ENCODE assay signal across 16 mouse cellular contexts in the genomic region with DNA sequence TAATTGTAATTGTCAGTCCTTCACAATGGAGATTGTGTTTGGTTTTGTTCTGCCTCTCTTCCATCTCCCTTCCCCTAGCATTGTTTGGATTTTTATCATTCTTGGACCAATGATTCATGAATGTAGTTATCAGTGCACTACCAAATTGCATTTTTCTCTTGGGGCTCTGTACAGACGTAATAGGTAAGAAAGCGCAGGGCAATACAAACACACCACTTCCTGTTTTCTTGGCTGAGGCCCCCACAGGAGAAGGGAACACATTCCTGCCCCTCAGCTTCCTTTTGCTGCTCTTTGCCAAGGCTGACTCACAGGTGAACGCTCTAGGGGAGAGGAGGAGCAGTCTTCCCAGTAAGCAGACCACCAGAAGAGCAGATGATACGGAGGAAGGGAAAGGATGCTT. TPM values are rescaled to one million over a fixed set of nuclear protein-coding genes. Genes with fewer than 3 reads are reported as not detected.
DNase-seq lines count a peak whose midpoint lies in the region; ATAC-seq lines count a peak whose summit lies in the region.
"Had no signal": no experiment of that assay in that cellular context is flagged by ENCODE, and none has a peak within 500 bp of the region (broad histone marks: within the 10 kb centered on the region; RNA-seq: fewer than 3 reads in every experiment).

No protein-coding gene starts in this region.

- no peaks in the 10 kb centered on the region for H3K27me3 ChIP-seq in heart, embryonic 16.5 days (ENCODE audit: control insufficient read depth, insufficient read depth, low read length)
- H3K27me3 ChIP-seq in forebrain, embryonic 11.5 days (ENCODE audit: control insufficient read depth, insufficient read depth, low read length) = no peaks in the 10 kb centered on the region
- H3K27me3 ChIP-seq: heart, embryonic 15.5 days; limb, embryonic 15.5 days had no signal

- DNase-seq in heart, postnatal 4 days = no peak
- DNase-seq in CD4-positive helper T cell, adult 2 months (ENCODE audit: low read depth, low spot score) = peak; percentile 23
- peak; percentile 90 for DNase-seq in Muller cell, postnatal 12 days (ENCODE audit: inconsistent ontology term)
- DNase-seq in forebrain, embryonic 11.5 days (ENCODE audit: low spot score) = no peak
- DNase-seq in adrenal gland, postnatal 25 days = no peak
- DNase-seq: adrenal gland, adult 2 months; cerebellum, adult 11 months; cerebellum, postnatal 36 days; gastrocnemius, postnatal 25 days; layer of hippocampus, postnatal 36 days; liver, postnatal 0 days; thymus, postnatal 4 days had no signal

- H3K9ac ChIP-seq in heart, embryonic 16.5 days (ENCODE audit: low read length) = no peak overlapping the region
- no peak overlapping the region for H3K9ac ChIP-seq in forebrain, embryonic 11.5 days (ENCODE audit: low read length)
- H3K9ac ChIP-seq: heart, embryonic 15.5 days; limb, embryonic 15.5 days; liver, postnatal 0 days had no signal

- H3K4me1 ChIP-seq in heart, embryonic 16.5 days (ENCODE audit: control insufficient read depth, insufficient read depth, low read length) = peaks cover 4% of the 10 kb centered on the region; the same call in 1 of the 2 replicates
- no peaks in the 10 kb centered on the region for H3K4me1 ChIP-seq in forebrain, embryonic 11.5 days (replicated peaks; ENCODE audit: control insufficient read depth, insufficient read depth, low read length)
- H3K4me1 ChIP-seq: limb, embryonic 15.5 days had no signal

- H3K27ac ChIP-seq in heart, embryonic 16.5 days (ENCODE audit: low read length) = no peak overlapping the region
- no peak overlapping the region for H3K27ac ChIP-seq in forebrain, embryonic 11.5 days (ENCODE audit: low read depth, low read length)
- H3K27ac ChIP-seq: heart, embryonic 15.5 days; limb, embryonic 15.5 days had no signal

- H3K9me3 ChIP-seq in heart, embryonic 16.5 days (replicated peaks; ENCODE audit: control insufficient read depth, low read length) = no peaks in the 10 kb centered on the region
- no peaks in the 10 kb centered on the region for H3K9me3 ChIP-seq in forebrain, embryonic 11.5 days (ENCODE audit: control insufficient read depth, low read length)
- H3K9me3 ChIP-seq: heart, embryonic 15.5 days; limb, embryonic 15.5 days had no signal

- H3K4me3 ChIP-seq in heart, embryonic 16.5 days (ENCODE audit: low read length) = no peak overlapping the region
- H3K4me3 ChIP-seq in forebrain, embryonic 11.5 days (ENCODE audit: low read depth, low read length) = no peak overlapping the region
- H3K4me3 ChIP-seq: heart, embryonic 15.5 days; limb, embryonic 15.5 days had no signal

- ATAC-seq in heart, embryonic 16.5 days (replicated peaks; ENCODE audit: extremely low read depth, insufficient read depth, low FRiP score) = peak; percentile 41
- ATAC-seq in hematopoietic stem cell, adult 5-6 weeks (replicated peaks in 1 of 2; ENCODE audit: insufficient read depth in 1 of 2, low FRiP score in 2 of 2, low TSS enrichment in 1 of 2, low read depth in 1 of 2, poor library complexity in 2 of 2, severe bottlenecking in 2 of 2) = peak; percentile 37 to 52; a peak in 2 of 4 replicates
- ATAC-seq in forebrain, embryonic 11.5 days (replicated peaks; ENCODE audit: low FRiP score) = no peak
- ATAC-seq: liver, postnatal 0 days had no signal

- WGBS in heart, embryonic 16.5 days = 35% methylated on average over 4 of the region's 4 CpGs
- 79% methylated on average over 4 of the region's 4 CpGs for WGBS in forebrain, embryonic 11.5 days

- H3K36me3 ChIP-seq in heart, embryonic 16.5 days (ENCODE audit: control insufficient read depth, insufficient read depth) = no peaks in the 10 kb centered on the region
- H3K36me3 ChIP-seq in forebrain, embryonic 11.5 days (ENCODE audit: control insufficient read depth, insufficient read depth, low read length) = no peaks in the 10 kb centered on the region
- H3K36me3 ChIP-seq: heart, embryonic 15.5 days; limb, embryonic 15.5 days had no signal

- no peak overlapping the region for H3K4me2 ChIP-seq in heart, embryonic 16.5 days (ENCODE audit: low read depth, low read length)
- no peak overlapping the region for H3K4me2 ChIP-seq in forebrain, embryonic 11.5 days (ENCODE audit: low read depth, low read length, severe bottlenecking)
- H3K4me2 ChIP-seq: heart, embryonic 15.5 days; limb, embryonic 15.5 days had no signal

RNA-seq across cellular contexts. Expression of a gene that starts 37.7 kb away (rescaled TPM):
- 6.6 TPM in 2 replicates for polyA plus RNA-seq in heart, embryonic 16.5 days (2015; fragmentation: Nextera tagmentation; extraction: Ambion mirVana)
- total RNA-seq in heart, postnatal 4 days (2021) = 10 to 100 TPM; 13.5 to 13.8 TPM
- total RNA-seq in hematopoietic stem cell, adult 5-6 weeks (2017) = 3.4 and 4.3 TPM in 2 replicates
- polyA plus RNA-seq in forebrain, embryonic 11.5 days (2014; fragmentation: Nextera tagmentation; extraction: Ambion mirVana) = 10.8 and 13.8 TPM in 2 replicates
- 22.2 and 37.2 TPM in 2 replicates for total RNA-seq in adrenal gland, postnatal 25 days (2021)

Comparison
In these comparisons a context has a peak if more than half of its experiments do, and no peak if none do; other contexts are left out.
1. DNase-seq: peak in CD4-positive helper T cell, adult 2 months (single experiment) and Muller cell, postnatal 12 days (single experiment); none in heart, postnatal 4 days (single experiment), forebrain, embryonic 11.5 days (single experiment) and adrenal gland, postnatal 25 days (single experiment).